Mouse (Mus musculus) 3134 (cell line): ENCODE results near the gene Lipk.

Experiments used
- DNase-seq: peaks from one replicate; pipeline ENCODE4 v3.0.0-alpha.2; 2011; ENCODE audit warnings: low spot score; ENCODE audit not compliant: insufficient read length; ENCODE audit errors: extremely low read depth

Gene Lipk

DNA sequence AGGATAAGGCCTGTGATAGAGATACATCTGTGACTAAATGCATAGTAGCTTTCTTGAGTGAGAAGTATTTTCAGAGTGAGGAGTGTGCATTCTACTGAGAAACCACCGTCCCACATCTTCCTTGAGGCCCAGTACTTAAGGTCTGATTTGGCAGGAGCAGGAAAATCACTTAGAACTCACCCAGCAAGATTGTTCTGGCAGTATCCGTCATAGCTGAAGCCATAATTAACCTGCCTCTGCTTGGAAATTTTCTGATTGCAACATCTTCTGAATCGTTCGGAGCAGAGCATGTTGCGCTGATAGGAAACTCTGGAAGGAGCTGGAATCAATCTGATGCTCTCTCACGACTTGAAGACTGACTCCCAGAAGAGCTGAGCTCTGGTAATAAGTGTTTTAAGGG is at the start of gene Lipk:
Lipk (plus strand) TSS at position 289 of the 400 bp plus-strand sequence.
- no peak for DNase-seq

DNA sequence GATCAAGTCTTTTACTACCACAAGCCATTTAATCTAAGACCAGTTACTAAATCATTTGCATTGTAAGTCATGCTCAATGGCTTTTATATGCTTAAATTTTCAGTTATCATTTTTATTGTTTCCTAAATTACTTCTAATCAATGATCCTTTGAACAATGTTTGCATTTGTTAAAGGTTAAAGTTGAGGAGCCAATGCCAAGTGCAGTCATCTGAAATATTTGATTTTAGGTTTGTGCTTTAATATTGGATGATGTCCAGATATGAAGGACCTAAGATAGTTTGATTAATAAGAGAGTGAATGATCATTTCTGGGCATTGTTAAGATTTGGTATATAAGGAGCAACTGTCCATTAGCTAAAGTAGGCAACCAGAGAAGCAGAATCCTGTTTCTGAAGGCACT is 47.2 kb upstream of the Lipk start, which contains the start of gene Lipf:
Lipf (plus strand) TSS at position 301 of the 400 bp plus-strand sequence.
- no peak for DNase-seq

DNA sequence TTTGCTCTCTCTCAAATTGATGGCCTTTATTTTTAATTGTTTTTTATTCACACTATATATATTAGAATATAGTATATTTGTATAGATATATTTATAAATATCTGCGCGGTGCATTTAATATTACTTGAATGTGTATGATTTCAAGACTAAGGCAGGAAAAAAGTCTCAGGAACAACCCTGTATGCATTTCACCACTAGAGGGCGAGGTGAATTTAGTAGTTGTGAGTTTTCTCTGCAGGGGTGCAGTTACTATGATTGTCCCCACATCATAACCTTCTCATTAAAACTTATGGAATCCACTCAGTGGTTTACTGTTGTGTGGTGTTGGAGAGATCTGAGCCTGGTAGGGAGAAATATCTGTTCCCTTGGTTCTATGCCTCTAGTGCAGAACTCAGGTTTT is 29.1 kb upstream of the Lipk start:
- no peak for DNase-seq

DNA sequence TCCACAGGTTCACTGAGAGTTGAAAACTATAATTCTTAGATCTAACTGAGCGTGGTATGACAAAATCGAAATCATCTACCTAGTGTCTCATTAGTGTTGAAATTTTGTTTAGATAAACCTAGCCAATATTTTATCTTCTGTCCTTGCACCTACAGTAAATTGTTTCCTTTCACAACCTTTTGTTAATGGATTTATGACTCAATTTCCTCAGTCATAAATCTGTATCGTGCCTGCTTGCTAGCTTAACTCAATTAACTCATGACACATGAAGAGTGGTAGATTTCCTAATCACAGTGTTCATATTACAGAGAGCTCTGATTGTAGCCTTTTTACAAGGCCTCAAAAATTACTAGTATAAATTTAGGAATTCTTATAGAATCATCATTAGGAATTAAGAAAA is 25.0 kb upstream of the Lipk start:
- DNase-seq, result no peak

DNA sequence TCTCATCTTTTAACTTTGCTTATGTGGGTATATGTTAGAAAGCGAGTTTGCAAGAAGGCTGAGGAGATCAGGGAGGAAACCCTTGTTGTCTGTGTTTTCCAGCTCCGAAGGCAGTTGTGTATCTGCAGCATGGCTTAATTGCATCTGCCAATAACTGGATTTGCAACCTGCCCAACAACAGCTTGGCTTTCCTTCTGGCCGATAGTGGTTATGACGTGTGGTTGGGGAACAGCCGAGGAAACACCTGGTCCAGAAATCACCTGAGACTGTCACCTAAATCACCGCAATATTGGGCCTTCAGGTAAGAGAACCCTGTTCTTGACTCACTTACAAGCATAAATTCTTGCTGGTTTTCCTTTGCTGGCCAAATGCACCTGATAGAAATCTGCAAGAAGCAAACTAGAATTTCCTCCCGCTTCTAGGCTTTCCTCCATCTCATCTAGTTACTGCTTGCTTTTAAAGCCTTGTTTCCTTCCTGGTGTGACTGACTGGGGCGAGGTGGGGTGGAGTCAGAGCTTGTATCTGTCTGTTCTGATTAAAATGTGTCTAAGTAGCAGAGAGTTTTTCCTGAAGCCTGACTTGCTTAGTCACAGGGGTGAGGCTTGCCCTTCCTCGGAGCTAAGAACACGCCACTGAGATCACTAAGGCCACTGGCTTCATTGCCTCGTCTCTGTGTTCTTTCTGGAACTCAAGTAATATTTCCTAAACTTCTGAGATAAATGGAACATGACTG is 13.5 kb downstream of the Lipk start:
- DNase-seq, result no peak

DNA sequence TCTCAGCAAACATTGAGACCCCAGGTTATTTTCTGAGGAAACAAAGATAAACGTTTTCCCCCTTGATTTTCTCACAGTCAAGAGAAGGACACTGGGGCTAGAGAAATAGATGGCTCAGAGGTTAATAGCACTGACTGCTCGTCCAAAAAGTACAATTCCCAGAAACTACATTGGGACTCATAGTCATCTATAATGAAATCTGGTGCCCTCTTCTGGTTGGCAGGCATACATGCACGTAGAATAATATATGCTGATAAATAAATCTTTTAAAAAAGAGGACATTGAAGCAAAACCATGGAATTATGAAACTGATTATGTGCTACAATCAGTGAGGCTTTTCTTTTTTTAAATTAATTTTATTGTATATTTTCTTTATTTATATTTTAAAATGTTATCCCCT is 14.7 kb downstream of the Lipk start:
- no peak for DNase-seq

DNA sequence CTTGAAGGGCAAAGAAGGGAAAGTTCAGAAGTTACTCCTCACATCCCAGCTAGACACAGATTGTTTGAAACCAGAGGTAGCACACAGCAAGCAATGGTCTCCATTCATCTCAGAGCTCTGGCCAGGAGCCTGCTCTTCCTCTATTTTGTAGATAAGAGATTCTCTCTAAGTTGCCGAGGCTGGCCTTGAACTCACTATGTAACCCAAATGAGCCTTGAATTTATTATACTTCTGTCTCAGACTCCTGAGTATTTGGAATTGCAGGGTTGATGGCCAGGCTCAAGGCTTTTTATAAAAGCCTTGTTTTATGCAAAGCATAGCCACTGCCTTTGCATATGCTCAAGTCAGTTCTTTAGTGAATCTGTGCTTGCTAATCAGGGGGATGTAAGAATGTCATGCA is 31.6 kb downstream of the Lipk start:
- DNase-seq, result no peak

DNA sequence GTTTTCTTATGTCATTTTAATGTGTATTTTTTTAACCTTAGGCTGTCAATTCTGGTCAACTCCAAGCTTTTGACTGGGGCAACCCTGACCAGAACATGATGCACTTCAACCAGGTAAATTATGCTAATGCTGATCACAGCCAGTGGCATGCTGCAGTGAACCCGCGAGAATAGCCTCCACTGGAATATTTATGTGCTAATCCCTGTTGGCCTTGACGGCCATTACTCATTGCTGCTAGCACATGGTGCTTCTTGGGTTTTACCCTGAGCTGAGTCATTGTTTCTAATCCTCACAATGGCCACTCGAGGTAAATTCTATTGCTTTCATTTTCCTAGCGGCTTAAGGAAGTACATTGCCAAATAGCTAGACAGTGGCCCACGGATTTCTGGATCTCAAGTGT is 34.9 kb downstream of the Lipk start:
- DNase-seq, result peak; percentile 40

DNA sequence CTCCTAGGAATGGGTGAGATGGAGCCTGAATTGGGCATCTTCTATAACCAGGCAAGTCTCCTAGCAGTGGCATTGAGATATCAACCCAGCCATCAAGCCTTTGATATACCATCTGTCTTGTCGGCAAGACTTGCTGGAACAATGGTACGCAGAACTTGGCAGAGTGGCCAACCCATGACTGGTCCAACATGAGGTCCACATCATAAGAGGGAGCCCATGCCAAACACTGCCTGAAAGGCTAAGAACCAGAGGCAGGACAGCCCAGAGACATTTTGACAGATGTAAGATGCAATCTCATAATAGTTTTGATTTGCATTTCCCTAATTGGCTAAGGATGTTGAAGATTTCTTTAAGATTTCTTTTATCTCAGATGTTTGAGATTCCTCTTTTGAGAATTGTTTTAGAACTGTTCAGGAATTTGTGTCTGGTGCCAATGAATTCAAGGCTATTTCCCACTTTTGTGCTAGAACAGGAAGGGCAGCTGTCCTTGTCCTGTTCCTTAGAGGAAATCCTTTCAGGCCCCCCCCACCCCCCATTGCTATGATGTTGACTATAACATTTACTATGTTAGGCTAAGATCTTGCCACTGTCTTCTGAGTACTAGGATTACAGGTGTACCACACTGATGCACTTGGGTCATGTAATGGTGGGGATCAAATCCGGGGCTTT is 41.4 kb downstream of the Lipk start:
- DNase-seq, result no peak

DNA sequence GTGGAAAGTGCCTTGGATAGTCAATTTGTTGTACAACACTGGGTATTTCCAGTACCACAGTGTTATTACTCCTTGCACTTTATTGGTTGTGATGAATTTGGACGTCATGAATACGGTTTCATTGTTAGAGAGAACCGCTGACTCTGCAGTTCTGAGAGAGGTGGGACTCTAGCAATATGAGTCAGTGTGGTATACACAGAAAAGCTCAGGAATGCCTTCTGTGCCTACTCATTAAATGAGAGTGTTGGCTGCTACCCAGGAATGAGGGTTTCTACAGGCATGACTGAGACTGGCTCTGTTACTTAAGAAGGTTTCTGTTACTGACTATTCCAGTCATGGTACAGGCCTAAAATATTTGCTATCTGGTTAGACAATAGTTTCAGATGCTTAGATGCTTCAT is 43.4 kb downstream of the Lipk start:
- peak; percentile 69 for DNase-seq

DNA sequence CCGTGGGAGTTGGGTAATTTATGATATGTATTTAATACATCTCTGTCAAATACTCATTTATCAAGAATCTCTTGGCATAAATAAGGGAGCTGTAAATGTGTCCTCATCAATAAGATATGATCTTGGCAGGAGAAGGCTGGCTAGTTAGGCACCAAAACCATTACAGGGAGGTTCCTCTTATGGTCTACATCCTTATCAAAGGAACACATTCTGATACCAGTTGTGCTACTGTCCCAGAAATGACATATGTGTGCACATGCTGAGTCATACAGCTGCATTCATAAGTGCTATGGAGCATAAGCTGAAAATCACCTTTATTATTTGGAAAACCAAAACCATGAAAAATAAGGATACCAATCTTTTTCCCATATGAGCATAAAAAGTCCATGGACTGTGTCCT is 55.5 kb downstream of the Lipk start:
- no peak for DNase-seq

DNA sequence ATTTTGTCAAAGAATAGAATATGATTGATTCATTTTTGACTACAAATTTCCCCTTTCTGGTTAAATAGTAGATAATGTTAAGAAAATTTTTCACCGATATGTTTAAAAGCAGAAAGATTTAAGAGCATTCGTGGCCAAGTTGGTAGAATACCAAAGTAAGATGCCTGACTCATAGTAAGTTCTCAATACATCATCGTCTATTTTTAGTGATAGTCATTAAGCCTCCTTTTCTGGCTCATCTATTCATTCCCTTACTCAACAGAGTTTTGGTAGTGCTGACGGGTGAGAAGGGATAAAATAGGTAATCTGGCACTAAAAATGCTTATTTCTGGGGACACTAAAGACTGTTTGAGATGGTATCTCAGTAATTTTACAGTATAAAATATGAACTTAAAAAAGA is 56.0 kb downstream of the Lipk start:
- no peak for DNase-seq

DNA sequence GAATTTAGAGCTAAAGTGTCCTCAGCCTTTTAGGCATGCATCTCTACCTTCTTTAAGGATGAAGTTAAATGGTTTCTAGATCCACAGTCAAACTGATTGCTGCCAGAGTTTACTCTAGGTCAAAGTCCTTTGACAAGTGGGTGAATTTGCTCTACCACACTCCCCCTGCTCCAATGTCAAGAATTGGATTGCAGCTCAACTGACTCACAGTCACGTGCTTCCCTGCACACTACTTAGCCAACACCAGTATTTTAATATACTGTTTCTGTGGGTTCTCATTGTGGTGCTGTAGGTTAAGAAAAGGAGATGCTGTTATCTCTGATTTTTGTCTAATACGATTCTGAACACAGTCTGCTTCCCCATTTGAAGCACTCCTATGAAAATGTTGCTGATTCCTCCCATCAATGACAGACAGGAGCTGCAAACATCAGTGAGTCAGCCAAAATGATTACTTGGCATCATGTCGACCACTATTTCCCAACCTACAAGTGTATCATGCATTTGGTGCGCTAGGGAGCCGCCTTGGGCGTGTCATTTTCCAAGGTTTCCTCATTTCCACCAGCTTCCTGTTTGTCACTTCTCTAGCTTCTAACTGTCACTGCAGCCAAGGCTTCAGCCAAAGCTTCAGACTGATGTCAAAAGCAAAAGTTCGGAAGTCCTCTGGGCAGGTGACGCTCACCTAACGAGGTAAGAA is 58.8 kb downstream of the Lipk start, which contains the start of gene Lipn:
Lipn (plus strand) TSS at position 580 of the 694 bp plus-strand sequence.
- DNase-seq, result peak; percentile 32

DNA sequence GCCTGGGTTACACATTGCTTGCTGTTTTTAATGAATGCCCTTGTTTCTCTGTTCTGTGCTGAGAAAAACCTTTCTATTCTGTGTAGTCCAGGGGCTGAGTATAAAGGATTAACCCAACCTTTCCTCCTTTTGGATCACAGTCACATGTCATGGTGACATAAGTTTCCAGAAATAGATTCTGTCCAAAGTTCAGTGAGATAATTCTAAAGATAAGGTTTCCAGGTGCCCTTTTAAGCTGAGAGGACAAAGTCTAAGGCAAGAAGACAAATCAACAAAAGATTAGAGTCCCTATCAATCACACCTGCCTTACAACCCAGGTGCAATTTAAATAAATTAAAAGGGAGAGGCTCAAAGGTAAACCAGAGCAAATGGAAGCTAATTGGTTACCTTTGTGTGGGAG is 66.1 kb downstream of the Lipk start:
- no peak for DNase-seq

DNA sequence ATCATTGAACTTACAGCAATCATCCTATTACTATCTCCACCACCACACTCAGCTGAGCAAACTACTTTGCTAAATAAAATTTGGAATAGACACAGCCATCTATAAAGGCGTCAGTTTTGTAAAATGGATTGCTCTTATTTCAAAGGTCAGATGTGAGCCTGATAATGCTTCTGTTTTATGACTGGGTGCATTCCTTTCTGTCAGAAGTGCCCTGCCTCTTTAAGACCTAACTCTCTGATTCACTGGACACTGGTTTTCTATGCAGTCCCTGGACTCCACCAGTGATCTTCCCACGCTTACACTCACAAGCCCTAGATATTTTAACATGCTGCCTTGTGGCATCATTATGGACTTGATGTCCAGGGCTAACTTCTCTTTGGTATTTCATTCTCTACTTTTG is 70.0 kb downstream of the Lipk start:
- no peak for DNase-seq

DNA sequence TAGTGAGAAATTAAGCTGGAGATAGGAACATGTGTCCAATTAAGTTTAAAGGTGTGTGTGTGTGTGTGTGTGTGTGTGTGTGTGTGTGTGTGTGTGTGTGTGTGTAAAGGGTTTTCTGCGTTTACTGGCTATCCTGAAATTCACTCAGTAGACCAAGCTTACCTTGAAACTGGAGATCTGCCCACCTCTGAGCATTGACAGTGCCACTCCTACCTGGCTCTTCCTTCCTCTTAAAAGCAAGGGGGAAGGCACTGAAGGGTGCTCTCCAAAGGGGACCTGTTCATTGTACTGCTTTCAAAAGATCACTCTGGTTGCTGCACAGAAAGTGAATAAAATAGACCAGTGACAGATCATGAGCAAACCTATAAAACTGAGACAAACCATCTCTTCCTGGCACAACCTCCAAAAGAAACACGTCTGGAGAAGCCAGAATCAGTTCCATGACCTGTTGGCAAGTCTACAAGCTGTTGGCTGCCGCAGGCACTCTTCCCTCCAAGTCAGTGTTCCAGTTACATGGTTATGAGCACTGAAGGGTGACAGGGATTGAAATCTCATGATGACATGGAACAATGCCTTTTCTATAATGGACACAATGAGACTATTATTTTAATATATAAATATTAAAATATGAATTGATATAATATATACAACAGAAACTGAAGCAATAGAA is 81.1 kb downstream of the Lipk start:
- DNase-seq, result no peak

DNA sequence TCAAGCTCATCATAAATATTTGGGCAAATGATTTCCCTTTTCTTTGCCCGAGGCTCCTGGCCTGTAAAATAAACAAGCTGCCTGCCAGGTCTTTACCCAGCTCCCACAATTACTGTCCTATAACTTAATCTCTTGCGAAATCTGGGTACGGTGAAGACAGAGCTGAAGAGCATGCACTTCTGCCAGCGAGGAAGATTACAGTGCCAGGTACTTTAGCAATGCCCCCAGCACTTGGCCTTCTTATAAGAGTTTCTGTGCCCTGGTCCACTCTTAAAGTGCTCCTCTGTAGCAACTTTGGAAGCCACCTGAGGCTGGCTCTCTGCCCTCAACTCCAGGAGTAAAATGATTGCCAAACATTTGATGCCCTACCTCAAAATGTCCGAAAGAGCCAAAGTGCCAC is 87.3 kb downstream of the Lipk start:
- no peak for DNase-seq

DNA sequence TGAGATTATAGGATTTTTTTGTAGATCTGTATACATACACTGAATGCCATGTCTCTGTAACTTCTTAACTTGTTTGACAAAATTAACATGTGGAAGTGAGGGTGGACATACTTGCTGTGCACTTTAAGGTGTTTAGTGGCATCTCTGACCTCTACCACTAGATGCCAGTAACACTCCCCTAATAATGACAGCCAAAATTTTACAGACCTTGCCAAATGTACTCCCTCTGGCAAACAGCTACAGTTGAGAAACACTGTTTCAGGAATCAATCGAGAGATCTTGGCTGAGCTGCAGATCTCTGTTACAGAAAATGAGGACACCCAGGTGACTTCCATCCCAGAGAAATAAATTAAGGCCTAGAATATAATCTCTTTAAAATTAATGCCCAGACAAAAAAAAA is 88.1 kb downstream of the Lipk start:
- DNase-seq, result no peak
